Mouse (Mus musculus) intestine, embryonic 16.5 days (tissue): ENCODE measurements around the gene Arpp21. TPM values are rescaled to one million over a fixed set of nuclear protein-coding genes. Genes with fewer than 3 reads are reported as not detected.
A peak's percentile ranks its signal among the peaks of the same experiment; 100 is the strongest.

ENCODE experiments used
- ATAC-seq: fragments of 200-750 bp; cut with Nextera tagmentation; 2 replicates; pipeline ENCODE4 v1.8.0; 2017; ENCODE audit warnings: moderate TSS enrichment, moderate library complexity
- H3K27ac ChIP-seq: fragments of 300-500 bp; sonication (generic); 2 replicates; pipeline ENCODE4 v1.5.1; 2014; ENCODE audit warnings: mild to moderate bottlenecking, low read length
- H3K27me3 ChIP-seq: fragments of 300-500 bp; sonication (generic); replicated peaks from 2 replicates; pipeline ENCODE4 v1.6.1; 2014; ENCODE audit warnings: low read length, control low read depth, mixed read lengths; ENCODE audit not compliant: control insufficient read depth, insufficient read depth
- H3K36me3 ChIP-seq: fragments of 300-500 bp; sonication (generic); 2 replicates; pipeline ENCODE4 v1.6.1; 2014; ENCODE audit warnings: low read length, control low read depth; ENCODE audit not compliant: control insufficient read depth, insufficient read depth
- H3K4me1 ChIP-seq: fragments of 300-500 bp; sonication (generic); 2 replicates; pipeline ENCODE4 v1.6.1; 2014; ENCODE audit warnings: low read length, control low read depth, mixed read lengths; ENCODE audit not compliant: control insufficient read depth, insufficient read depth
- H3K4me2 ChIP-seq: fragments of 300-500 bp; sonication (generic); 2 replicates; pipeline ENCODE4 v1.6.1; 2014; ENCODE audit warnings: low read depth, low read length, control low read depth
- H3K4me3 ChIP-seq: fragments of 300-500 bp; sonication (generic); 2 replicates; pipeline ENCODE4 v1.5.1; 2014; ENCODE audit warnings: mild to moderate bottlenecking, low read length
- H3K9ac ChIP-seq: fragments of 300-500 bp; sonication (generic); 2 replicates; pipeline ENCODE4 v1.6.1; 2014; ENCODE audit warnings: low read depth, low read length
- H3K9me3 ChIP-seq: fragments of 300-500 bp; sonication (generic); 2 replicates; pipeline ENCODE4 v1.6.1; 2016; ENCODE audit warnings: low read length, control low read depth; ENCODE audit not compliant: control insufficient read depth
- WGBS: fragments of 180-500 bp; shearing (Covaris S2); extraction: QIAGEN DNeasy Blood & Tissue Kit; methylation state at CpG from one replicate; pipeline ENCODE4 v1.1.7; 2014; 5-methylcytosine and 5-hydroxymethylcytosine counted together
- microRNA-seq: library from miRNA; unstranded; fragments of <30 nt; microRNA quantifications from one replicate; pipeline ENCODE4, GENCODE M21; 2016
- polyA plus RNA-seq: library from polyadenylated mRNA; unstranded; fragments of >200 nt; fragmentation: Nextera tagmentation; extraction: Ambion mirVana; gene quantifications from 2 replicates; pipeline ENCODE4 v1.2.1, GENCODE M21; 2015

The Arpp21 gene
- polyA plus RNA-seq, 1 experiment from 2014 or later, result 0.73 TPM

- 77% methylated on average over 7 of the region's 7 CpGs for WGBS
- Histone ChIP-seq H3K27me3 (no peaks in the 10 kb centered on the region), H3K9ac (no peak overlapping the region), H3K4me2 (no peak overlapping the region), H3K9me3 (no peaks in the 10 kb centered on the region), H3K4me1 (no peaks in the 10 kb centered on the region), H3K36me3 (no peaks in the 10 kb centered on the region), H3K4me3 (no peak overlapping the region), H3K27ac (no peak overlapping the region)
- no peak for ATAC-seq
Observed at GRCm38 (mm10) chr9:112032169-112032568, 203.6 kb downstream of the Arpp21 start.

DNA sequence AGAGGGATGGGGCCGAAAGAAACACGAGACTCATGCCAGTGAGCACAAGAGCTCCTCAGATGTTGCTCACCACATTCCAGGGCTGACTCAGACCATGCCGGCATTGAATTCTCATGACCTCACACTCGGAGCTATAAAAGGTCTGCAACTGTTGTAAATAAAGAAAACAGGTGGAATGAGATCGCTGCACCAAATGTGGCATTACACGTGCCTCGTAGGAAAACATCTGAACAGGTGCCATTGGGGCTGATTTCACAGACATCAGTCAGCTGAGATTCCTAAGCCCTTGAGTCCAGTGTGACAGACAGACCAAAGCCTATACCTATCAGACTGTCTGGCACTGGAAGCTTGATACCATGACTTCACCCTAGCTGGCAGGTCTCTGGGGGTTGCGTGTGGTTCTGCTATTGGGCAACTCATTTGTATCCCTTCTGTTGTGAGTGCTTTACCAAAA, 212.1 kb downstream of the Arpp21 start:
- no peak for ATAC-seq
- Histone ChIP-seq H3K27ac (no peak overlapping the region), H3K4me1 (no peaks in the 10 kb centered on the region), H3K9ac (no peak overlapping the region), H3K4me2 (no peak overlapping the region), H3K9me3 (no peaks in the 10 kb centered on the region), H3K27me3 (no peaks in the 10 kb centered on the region), H3K36me3 (no peaks in the 10 kb centered on the region), H3K4me3 (no peak overlapping the region)
- 67% methylated on average over 8 of the region's 8 CpGs for WGBS

- no peak overlapping the region for H3K4me2 ChIP-seq
- H3K4me3 ChIP-seq, result no peak overlapping the region
- no peak overlapping the region for H3K9ac ChIP-seq
- H3K27me3 ChIP-seq, result no peaks in the 10 kb centered on the region
- H3K4me1 ChIP-seq, result no peaks in the 10 kb centered on the region
- no peaks in the 10 kb centered on the region for H3K9me3 ChIP-seq
- no peak for ATAC-seq
- no peaks in the 10 kb centered on the region for H3K36me3 ChIP-seq
- H3K27ac ChIP-seq, result no peak overlapping the region
- WGBS, result 81% methylated on average over 5 of the region's 5 CpGs
Observed at GRCm38 (mm10) chr9:112023111-112023510, 212.6 kb downstream of the Arpp21 start.

Small RNA genes lying within 50 kb of the gene (microRNA-seq; reads per million reads assigned to microRNA genes)
- gene Mir128-2, result 21.2 reads per million, percentile 30 among the genes with 10 or more reads in this experiment
